Mouse (Mus musculus) intestine, postnatal 0 days (tissue): ENCODE measurements around the gene Gpr161. TPM values are rescaled to one million over a fixed set of nuclear protein-coding genes. Genes with fewer than 3 reads are reported as not detected.

Experiments
- ATAC-seq: fragments of 200-750 bp; cut with Nextera tagmentation; 2 replicates; pipeline ENCODE4 v1.8.0; 2017; ENCODE audit warnings: mild to moderate bottlenecking, moderate TSS enrichment, moderate library complexity
- H3K27ac ChIP-seq: fragments of 300-500 bp; sonication (generic); 2 replicates; pipeline ENCODE4 v1.5.1; 2014; ENCODE audit warnings: mild to moderate bottlenecking, low read depth, low read length, moderate library complexity
- H3K27me3 ChIP-seq: fragments of 300-500 bp; sonication (generic); replicated peaks from 2 replicates; pipeline ENCODE4 v1.6.1; 2014; ENCODE audit warnings: low read length, mixed read lengths; ENCODE audit not compliant: control insufficient read depth, insufficient read depth
- H3K36me3 ChIP-seq: fragments of 300-500 bp; sonication (generic); 2 replicates; pipeline ENCODE4 v1.6.1; 2014; ENCODE audit warnings: mild to moderate bottlenecking, moderate library complexity; ENCODE audit not compliant: control insufficient read depth, insufficient read depth
- H3K4me1 ChIP-seq: fragments of 300-500 bp; sonication (generic); replicated peaks from 2 replicates; pipeline ENCODE4 v1.6.1; 2014; ENCODE audit warnings: antibody characterized with exemption, low read length, mixed read lengths; ENCODE audit not compliant: control insufficient read depth, insufficient read depth
- H3K4me2 ChIP-seq: fragments of 300-500 bp; sonication (generic); replicated peaks from 2 replicates; pipeline ENCODE4 v1.6.1; 2014; ENCODE audit warnings: low read depth, mild to moderate bottlenecking, moderate library complexity
- H3K4me3 ChIP-seq: fragments of 300-500 bp; sonication (generic); 2 replicates; pipeline ENCODE4 v1.5.1; 2014; ENCODE audit warnings: low read depth, low read length
- H3K9ac ChIP-seq: fragments of 300-500 bp; sonication (generic); 2 replicates; pipeline ENCODE4 v1.6.1; 2014; ENCODE audit warnings: mild to moderate bottlenecking, low read depth, low read length
- H3K9me3 ChIP-seq: fragments of 300-500 bp; sonication (generic); 2 replicates; pipeline ENCODE4 v1.6.1; 2016; ENCODE audit warnings: mixed run types; ENCODE audit not compliant: control insufficient read depth
- CTCF ChIP-seq: sonication (generic); IDR thresholded peaks from 2 replicates; pipeline ENCODE4 v1.5.1; 2016; ENCODE audit warnings: low read depth, mild to moderate bottlenecking, control low read depth, antibody characterized with exemption, moderate library complexity
- WGBS: fragments of 180-500 bp; shearing (Covaris S2); extraction: QIAGEN DNeasy Blood & Tissue Kit; methylation state at CpG from one replicate; pipeline ENCODE4 v1.1.7; 2014; 5-methylcytosine and 5-hydroxymethylcytosine counted together
- polyA plus RNA-seq: library from polyadenylated mRNA; unstranded; fragments of >200 nt; fragmentation: Nextera tagmentation; extraction: Ambion mirVana; gene quantifications from 2 replicates; pipeline ENCODE4 v1.2.1, GENCODE M21; 2015

Gpr161 gene
- 0.35 and 0.63 TPM in 2 replicates for polyA plus RNA-seq

DNA sequence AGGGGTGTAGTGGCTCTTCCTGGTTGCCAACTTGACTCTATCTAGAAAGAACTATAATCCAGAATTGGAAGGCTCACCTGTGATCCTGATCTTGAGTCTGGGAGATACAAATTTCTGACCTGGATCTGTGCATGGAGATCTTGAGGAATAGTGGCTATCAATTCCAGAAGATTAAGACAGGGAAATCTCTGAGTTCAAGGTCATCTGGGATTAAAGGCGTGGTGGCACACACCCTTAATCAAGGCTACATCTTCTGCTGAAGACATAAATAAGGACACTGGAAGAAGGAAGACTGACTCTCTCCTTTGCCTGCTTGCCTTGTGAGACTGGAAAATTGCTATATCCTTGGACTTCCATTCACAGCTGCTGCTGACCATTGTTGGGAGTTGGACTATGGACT is at the start of gene Gpr161:
TSS of gene Gpr161 (plus strand) at position 301 of the 400 bp plus-strand sequence.
- ATAC-seq = no peak
- no peaks in the 10 kb centered on the region for H3K27me3 ChIP-seq
- H3K9me3 ChIP-seq = no peaks in the 10 kb centered on the region
- no peaks in the 10 kb centered on the region for H3K4me1 ChIP-seq
- no peak within 1 kb of the TSS for H3K27ac ChIP-seq
- no peak for TF ChIP-seq CTCF
- H3K9ac ChIP-seq = no peak within 1 kb of the TSS
- H3K4me3 ChIP-seq = no peak within 1 kb of the TSS
- no peaks in the 10 kb centered on the region for H3K36me3 ChIP-seq
- no peak within 1 kb of the TSS for H3K4me2 ChIP-seq
- 86% methylated on average over 1 of the region's 1 CpGs for WGBS

DNA sequence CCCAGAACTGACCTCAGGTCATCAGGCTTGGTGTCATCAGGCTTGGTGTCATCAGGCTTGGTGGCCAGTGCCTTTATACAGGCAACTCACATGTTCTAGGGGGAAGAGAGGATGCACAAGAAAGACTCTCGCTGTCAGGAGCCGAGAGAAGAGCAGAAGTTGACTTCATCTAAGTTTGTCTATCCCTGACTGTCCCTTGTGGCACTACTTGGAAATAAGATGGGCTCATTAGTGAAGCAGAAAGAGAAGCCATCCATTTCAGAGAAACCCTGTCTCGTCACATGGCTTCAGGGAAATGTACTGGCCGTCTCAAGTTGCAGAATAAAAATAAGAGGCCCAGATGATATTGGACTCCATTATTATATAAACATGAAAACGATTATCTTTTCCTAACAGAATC is 49.0 kb upstream of the Gpr161 start:
- Histone ChIP-seq H3K36me3 (no peaks in the 10 kb centered on the region), H3K4me3 (no peak overlapping the region), H3K9ac (no peak overlapping the region), H3K4me1 (no peaks in the 10 kb centered on the region), H3K9me3 (no peaks in the 10 kb centered on the region), H3K4me2 (no peak overlapping the region), H3K27me3 (no peaks in the 10 kb centered on the region), H3K27ac (no peak overlapping the region)
- no peak for ATAC-seq
- no peak for TF ChIP-seq CTCF
- WGBS = 73% methylated on average over 5 of the region's 5 CpGs

DNA sequence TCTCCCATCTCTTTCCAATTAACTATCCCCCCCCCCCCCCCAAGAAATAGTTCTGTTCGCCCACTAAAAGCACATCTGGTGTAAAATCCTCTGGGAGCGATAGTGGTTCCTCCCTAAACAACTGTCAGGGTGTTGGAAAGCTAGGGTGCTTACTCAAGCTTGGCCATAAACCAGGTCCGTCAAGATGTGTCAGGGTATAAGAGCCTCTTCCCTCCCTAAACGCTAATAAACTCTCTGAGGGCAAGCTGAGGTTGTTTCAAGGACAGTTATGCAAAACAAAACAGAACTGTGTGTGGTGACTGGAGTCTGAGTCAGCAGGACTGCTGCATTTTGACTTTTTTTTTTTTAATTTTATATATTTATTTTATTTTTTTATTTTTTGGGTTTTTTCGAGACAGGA is 48.5 kb upstream of the Gpr161 start:
- no peak overlapping the region for H3K9ac ChIP-seq
- H3K4me2 ChIP-seq = no peak overlapping the region
- ATAC-seq = no peak; the same call in 1 of the 2 replicates
- H3K27ac ChIP-seq = no peak overlapping the region
- H3K4me3 ChIP-seq = no peak overlapping the region
- no peaks in the 10 kb centered on the region for H3K36me3 ChIP-seq
- WGBS = 59% methylated on average over 5 of the region's 5 CpGs
- H3K9me3 ChIP-seq = no peaks in the 10 kb centered on the region
- H3K27me3 ChIP-seq = no peaks in the 10 kb centered on the region
- H3K4me1 ChIP-seq = no peaks in the 10 kb centered on the region
- TF ChIP-seq CTCF = no peak

DNA sequence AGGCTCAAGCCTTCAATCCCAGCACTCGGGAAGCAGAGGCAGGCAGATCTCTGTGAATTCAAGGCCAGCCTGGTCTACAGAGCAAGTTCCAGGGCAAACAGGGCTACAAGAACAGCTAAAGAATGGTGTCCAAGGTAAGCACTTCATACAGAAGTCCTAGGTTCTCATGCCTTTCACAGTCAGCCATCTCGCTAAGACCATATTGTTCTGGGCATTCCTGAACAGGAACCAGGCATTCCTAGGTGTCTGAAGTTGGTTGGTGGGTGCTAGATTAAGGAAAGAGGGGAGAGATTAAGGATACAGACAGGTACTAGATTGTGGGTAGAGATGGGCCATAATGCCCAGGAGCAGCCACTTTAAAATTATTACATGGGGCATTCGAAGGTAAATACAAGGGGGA is 47.8 kb upstream of the Gpr161 start:
- Histone ChIP-seq H3K27me3 (no peaks in the 10 kb centered on the region), H3K9ac (no peak overlapping the region), H3K9me3 (no peaks in the 10 kb centered on the region), H3K27ac (no peak overlapping the region), H3K36me3 (no peaks in the 10 kb centered on the region), H3K4me2 (no peak overlapping the region), H3K4me1 (no peaks in the 10 kb centered on the region), H3K4me3 (no peak overlapping the region)
- TF ChIP-seq CTCF = no peak
- 87% methylated on average over 3 of the region's 3 CpGs for whole genome bisulfite sequencing
- ATAC-seq = no peak

DNA sequence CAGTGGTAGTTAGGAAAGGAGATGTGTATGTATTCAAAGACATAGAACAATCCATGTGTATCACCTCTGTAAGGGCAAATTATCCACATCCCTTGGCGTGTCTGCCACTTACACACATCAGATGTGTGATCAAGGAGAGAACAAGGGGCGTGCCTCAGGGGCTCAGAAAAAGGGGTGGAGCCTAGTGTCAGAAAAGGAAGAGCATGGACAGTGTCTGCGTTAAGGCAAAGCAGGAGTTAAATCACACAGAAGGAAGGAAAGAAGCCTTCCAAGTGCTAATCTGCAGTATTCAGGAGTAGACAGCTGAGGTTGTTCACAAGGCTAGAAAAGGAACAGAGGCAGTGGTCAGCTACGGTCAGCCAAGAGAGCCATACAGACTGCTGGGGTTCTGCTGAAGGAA is 46.7 kb upstream of the Gpr161 start:
- TF ChIP-seq CTCF = no peak
- 55% methylated on average over 4 of the region's 4 CpGs for WGBS
- Histone ChIP-seq H3K9ac (no peak overlapping the region), H3K36me3 (no peaks in the 10 kb centered on the region), H3K27me3 (no peaks in the 10 kb centered on the region), H3K4me3 (no peak overlapping the region), H3K4me1 (no peaks in the 10 kb centered on the region), H3K4me2 (no peak overlapping the region), H3K9me3 (no peaks in the 10 kb centered on the region), H3K27ac (no peak overlapping the region)
- no peak for ATAC-seq

DNA sequence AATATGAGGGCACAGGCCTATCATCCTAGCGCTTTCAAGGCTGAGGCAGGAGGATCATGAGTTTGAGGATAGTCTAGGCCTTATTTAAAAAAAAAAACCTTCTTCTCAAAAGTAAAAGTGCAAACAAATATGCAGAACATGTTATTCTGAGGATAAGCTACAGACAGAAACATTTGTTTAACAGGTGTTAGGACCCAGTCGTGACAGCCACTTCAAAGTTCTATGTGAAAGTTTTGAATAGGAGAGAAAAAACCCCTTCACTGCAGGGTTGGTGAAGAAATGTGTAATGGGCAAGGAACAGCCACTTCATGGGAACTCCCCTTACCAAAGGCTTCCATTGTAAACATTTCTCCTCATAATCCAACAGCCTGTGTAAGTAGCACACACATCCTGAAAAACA is 45.0 kb upstream of the Gpr161 start:
- H3K27ac ChIP-seq = no peak overlapping the region
- no peaks in the 10 kb centered on the region for H3K4me1 ChIP-seq
- no peaks in the 10 kb centered on the region for H3K27me3 ChIP-seq
- no peaks in the 10 kb centered on the region for H3K9me3 ChIP-seq
- TF ChIP-seq CTCF = no peak
- H3K9ac ChIP-seq = no peak overlapping the region
- no peak for ATAC-seq
- no peak overlapping the region for H3K4me3 ChIP-seq
- no peaks in the 10 kb centered on the region for H3K36me3 ChIP-seq
- H3K4me2 ChIP-seq = no peak overlapping the region
- 80% methylated on average over 2 of the region's 2 CpGs for WGBS
